Mouse (Mus musculus) liver, embryonic 14.5 days (tissue): ENCODE measurements around the gene Olfr715b.

Source experiments
- CTCF ChIP-seq: IDR thresholded peaks from 2 replicates; pipeline ENCODE4 v1.5.1; 2016; ENCODE audit warnings: antibody characterized with exemption, low read depth, control low read depth
- EP300 ChIP-seq: IDR thresholded peaks from 2 replicates; pipeline ENCODE4 v1.6.1; 2016; ENCODE audit warnings: antibody characterized with exemption, low read depth

DNA sequence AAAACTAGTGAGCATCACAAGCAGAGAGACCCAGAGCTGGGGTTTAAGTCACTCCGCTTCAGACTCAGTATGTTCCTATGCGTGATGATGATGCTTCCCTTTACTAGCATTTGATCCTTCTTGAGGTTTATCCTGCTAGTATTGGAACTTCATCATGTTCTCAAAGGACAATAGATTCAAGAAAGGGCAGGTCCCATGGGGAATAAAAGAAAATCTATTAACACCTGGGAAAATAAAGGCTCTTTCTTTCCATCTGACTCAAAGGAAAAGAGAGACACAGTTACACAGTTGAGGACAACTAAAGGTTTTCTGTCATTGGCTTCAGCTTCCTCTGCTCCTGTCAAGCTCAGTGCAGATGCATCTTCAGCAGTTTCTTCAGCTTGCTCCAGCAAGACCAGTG lies 39.5 kb downstream of the Olfr715b start, which contains the start of gene Olfr714:
- TF ChIP-seq CTCF (no peak), EP300 (no peak)
